Mouse (Mus musculus): ENCODE measurements around the gene Alg2. TPM values are rescaled to one million over a fixed set of nuclear protein-coding genes. Genes with fewer than 3 reads are reported as not detected.

Gene Alg2
- polyA plus RNA-seq, 1 experiment from 2014 or later, result 84.3 TPM

DNA sequence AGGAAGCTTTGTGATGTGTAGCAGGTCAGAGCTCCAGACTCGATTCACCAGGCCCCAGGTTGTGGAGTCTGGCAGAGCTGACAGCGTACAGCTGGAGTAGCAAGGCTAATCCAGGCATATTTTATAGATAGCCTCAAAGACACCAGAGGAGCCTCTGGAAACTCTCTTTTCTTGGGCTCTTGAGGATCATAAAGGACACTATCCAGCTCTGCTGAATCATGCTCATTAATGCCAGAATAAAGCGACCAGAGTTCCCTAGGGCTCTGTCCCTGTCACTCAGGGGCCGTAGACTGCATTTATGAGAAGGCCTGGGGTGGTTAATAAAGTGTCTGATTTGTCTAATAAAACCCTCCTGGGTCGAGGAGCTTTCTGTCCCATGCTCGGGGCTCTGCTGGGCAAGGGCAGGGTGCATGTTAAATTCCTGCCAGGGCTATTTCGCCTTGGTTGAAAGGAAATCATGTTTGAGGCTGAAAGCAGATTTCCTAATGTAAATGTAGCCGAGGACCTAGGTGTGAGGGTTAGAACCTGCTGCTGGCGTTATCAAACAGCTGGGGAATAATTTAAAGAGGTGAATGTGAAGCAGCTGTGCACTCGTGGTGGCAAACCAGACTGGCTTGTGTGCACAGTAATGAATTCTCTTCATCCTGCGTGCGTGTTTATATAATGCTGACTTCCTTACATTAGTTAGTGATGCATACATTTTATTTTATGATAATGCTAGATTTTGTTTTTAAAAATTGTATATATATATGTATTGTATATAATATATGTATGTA lies 18.4 kb upstream of the Alg2 start:
- H3K27ac ChIP-seq, result peak overlapping the region; percentile 30; the same call in 1 of the 2 replicates

GRCm38 (mm10) chr4:47491243-47491642 lies 17.1 kb upstream of the Alg2 start:
- H3K4me1 ChIP-seq, result peaks cover 23% of the 10 kb centered on the region
- H3K27me3 ChIP-seq (ENCODE audit: poor library complexity, severe bottlenecking), result no peaks in the 10 kb centered on the region
- no peaks in the 10 kb centered on the region for H3K9me3 ChIP-seq
- WGBS, result 90% methylated on average over 6 of the region's 6 CpGs
- no peak overlapping the region for H3K27ac ChIP-seq
- no peaks in the 10 kb centered on the region for H3K36me3 ChIP-seq (replicated peaks)
- no peak overlapping the region for H3K4me3 ChIP-seq
- no peak for DNase-seq (ENCODE audit: extremely low spot score, low spot score)

More for the DNA sequence above, 18.4 kb upstream of the Alg2 start:
- Histone ChIP-seq H3K4me1 (peaks cover 23% of the 10 kb centered on the region), H3K4me3 (no peak overlapping the region), H3K9me3 (no peaks in the 10 kb centered on the region), H3K36me3 (replicated peaks) (no peaks in the 10 kb centered on the region), H3K27me3 (ENCODE audit: poor library complexity, severe bottlenecking) (no peaks in the 10 kb centered on the region)
- 82% methylated on average over 12 of the region's 12 CpGs for WGBS
- no peak for DNase-seq (ENCODE audit: extremely low spot score, low spot score)

- H3K27me3 ChIP-seq (ENCODE audit: poor library complexity, severe bottlenecking), result no peaks in the 10 kb centered on the region
- H3K4me1 ChIP-seq, result peaks cover 5% of the 10 kb centered on the region
- peaks cover 82% of the 10 kb centered on the region for H3K36me3 ChIP-seq (replicated peaks)
- no peak overlapping the region for H3K27ac ChIP-seq
- H3K9me3 ChIP-seq, result no peaks in the 10 kb centered on the region
- no peak for DNase-seq (ENCODE audit: extremely low spot score, low spot score)
- WGBS, result 93% methylated on average over 9 of the region's 9 CpGs
- no peak overlapping the region for H3K4me3 ChIP-seq
These were observed 6.4 kb upstream of the Alg2 start for GRCm38 (mm10) chr4:47480576-47480975.

DNA sequence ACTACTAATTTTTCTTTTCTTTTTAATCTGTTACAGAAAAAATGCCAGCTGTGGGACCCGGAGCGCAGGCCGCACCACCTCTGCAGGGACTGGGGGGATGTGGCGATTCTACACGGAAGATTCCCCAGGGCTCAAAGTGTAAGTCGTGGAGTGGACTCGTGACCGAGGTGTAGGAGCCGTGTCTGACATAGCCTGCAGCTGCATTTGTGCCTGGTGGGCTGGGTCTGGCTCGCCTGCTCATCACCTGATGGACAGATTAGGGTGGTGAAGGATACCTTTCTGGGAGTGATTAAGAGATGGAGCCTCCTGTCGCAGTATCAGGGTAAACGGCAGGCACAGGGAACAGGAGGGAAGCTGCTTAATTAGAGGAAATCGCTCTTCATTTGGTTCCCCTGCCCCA lies 6.0 kb upstream of the Alg2 start:
- DNase-seq (ENCODE audit: extremely low spot score, low spot score), result no peak
- H3K36me3 ChIP-seq (replicated peaks), result peaks cover 82% of the 10 kb centered on the region

DNA sequence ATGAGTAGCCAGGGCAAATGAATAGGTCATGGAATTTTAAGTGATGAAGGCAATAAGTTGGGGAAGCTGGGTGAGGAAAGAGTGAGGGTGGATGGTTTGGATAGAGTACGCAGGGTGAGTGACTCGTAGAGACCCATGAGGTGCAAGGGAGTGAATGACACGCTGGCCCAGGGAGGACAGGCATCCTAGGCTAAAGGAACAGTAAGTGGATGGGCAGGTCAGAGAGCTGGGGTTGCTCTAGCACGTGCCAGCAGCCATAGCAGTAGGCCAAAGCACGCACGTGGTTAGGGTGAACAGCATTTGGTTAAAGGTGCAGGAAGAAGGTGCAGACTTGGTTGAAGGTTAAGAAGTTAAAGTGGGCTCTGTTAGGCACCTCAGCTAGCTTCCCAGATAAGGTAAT lies 3.4 kb upstream of the Alg2 start:
- H3K36me3 ChIP-seq (replicated peaks), result peaks cover 66% of the 10 kb centered on the region
- WGBS, result 94% methylated on average over 6 of the region's 6 CpGs
- DNase-seq (ENCODE audit: extremely low spot score, low spot score), result no peak
- H3K9me3 ChIP-seq, result no peaks in the 10 kb centered on the region
- H3K27ac ChIP-seq, result no peak overlapping the region
- peaks cover 21% of the 10 kb centered on the region for H3K4me1 ChIP-seq
- no peaks in the 10 kb centered on the region for H3K27me3 ChIP-seq (ENCODE audit: poor library complexity, severe bottlenecking)
- no peak overlapping the region for H3K4me3 ChIP-seq

More for the DNA sequence above, 6.0 kb upstream of the Alg2 start:
- Histone ChIP-seq H3K27ac (no peak overlapping the region), H3K9me3 (no peaks in the 10 kb centered on the region), H3K4me3 (no peak overlapping the region), H3K27me3 (ENCODE audit: poor library complexity, severe bottlenecking) (no peaks in the 10 kb centered on the region), H3K4me1 (peaks cover 10% of the 10 kb centered on the region)
- 94% methylated on average over 13 of the region's 13 CpGs for WGBS

DNA sequence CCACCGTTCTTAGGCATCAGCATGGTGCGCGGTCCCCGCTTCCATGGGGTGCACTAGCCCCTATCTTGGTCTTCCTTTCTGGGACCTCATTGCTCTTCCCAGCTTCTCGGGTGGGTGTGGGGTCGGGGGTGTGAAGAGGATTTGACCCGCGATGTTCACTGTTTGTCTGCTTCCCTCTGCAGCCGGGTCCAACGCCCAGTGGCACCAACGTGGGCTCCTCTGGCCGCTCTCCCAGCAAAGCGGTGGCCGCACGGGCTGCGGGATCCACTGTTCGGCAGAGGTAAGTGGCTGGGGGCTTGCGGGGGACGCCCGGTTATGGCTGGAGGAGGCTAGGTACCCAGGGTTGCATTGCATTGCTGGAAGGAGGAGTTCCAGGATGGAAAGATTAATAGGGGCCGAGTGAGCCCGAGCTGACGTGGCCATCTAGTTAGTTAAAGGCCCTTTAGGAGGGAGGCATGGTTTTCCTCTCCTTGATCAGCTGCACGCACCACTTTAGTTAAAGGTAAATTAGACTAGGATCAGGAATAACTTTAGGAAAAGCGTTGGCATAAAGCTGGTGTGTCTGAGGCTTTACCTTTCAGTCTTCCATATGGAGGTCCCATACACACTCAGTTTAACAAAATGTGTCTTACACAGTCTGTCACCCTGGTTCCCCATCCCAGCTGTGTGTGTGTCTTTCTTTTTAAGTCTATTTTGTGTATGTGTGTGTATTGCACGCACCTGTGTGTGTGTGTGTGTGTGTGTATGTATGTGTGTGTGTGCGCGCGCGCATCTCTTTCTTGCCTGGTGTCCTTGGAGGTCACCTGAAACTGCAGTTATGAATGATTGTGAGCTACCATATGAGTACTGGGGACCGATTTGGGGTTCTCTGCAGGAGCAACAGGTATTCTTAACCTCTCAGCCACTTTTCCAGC lies 854 bp upstream of the Alg2 start:
- Histone ChIP-seq H3K27me3 (ENCODE audit: poor library complexity, severe bottlenecking) (no peaks in the 10 kb centered on the region), H3K9me3 (no peaks in the 10 kb centered on the region), H3K27ac (peak overlapping the region; percentile 93), H3K36me3 (replicated peaks) (peaks cover 66% of the 10 kb centered on the region), H3K4me3 (peak overlapping the region; percentile 76), H3K4me1 (peaks cover 24% of the 10 kb centered on the region)
- no peak for DNase-seq (ENCODE audit: extremely low spot score, low spot score)
- 14% methylated on average over 31 of the region's 31 CpGs for WGBS

DNA sequence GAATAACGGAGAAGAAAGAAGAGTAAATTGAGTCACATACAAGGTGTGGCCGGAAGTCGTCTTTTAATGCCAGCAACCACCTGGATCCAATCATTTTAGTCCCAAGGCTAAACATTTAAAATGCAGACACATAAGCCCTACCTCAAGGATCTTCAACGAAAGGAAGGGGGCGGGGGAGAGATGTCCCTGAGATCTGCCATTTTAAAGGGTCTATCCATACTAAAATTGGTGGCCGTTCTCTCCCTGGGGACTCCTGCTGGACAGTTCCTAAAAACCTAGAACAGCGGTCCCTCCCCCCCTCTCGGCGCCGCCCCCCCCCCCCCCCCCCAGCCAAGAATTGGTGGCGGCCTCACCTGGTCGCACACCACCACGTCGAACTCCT lies 556 bp downstream of the Alg2 start:
- peaks cover 68% of the 10 kb centered on the region for H3K36me3 ChIP-seq (replicated peaks)

DNA sequence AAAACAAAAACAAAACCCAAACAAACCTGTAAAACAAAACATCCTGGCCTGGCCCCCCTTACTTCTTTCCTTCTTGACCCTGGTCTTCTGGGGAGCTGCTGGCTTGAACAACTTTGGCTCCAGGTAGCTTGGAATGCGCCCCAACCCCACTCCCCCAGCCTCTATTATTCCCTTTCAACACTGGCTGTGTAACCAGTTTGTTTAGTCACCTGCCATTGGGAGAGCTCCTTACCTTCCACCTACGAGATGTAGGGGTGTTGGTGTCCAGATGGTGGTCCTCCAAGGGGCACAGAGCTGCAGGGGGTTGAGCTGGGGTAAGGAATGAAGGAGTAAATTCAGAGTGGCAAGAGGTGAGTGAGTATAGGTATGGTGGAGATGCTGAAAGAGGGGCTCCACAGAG lies 6.9 kb downstream of the Alg2 start:
- Histone ChIP-seq H3K4me1 (no peaks in the 10 kb centered on the region), H3K27me3 (ENCODE audit: poor library complexity, severe bottlenecking) (no peaks in the 10 kb centered on the region), H3K4me3 (no peak overlapping the region), H3K9me3 (peaks cover 12% of the 10 kb centered on the region; the same call in 1 of the 2 replicates), H3K36me3 (replicated peaks) (peaks cover 72% of the 10 kb centered on the region), H3K27ac (no peak overlapping the region)
- 87% methylated on average over 2 of the region's 2 CpGs for WGBS
- no peak for DNase-seq (ENCODE audit: extremely low spot score, low spot score)

More for the DNA sequence above, 556 bp downstream of the Alg2 start:
- no peak for DNase-seq (ENCODE audit: extremely low spot score, low spot score)
- H3K27ac ChIP-seq, result peak overlapping the region; percentile 93
- no peaks in the 10 kb centered on the region for H3K27me3 ChIP-seq (ENCODE audit: poor library complexity, severe bottlenecking)
- peak overlapping the region; percentile 76 for H3K4me3 ChIP-seq
- 4% methylated on average over 10 of the region's 14 CpGs for WGBS
- peaks cover 24% of the 10 kb centered on the region for H3K4me1 ChIP-seq
- peaks cover 3% of the 10 kb centered on the region; the same call in 1 of the 2 replicates for H3K9me3 ChIP-seq

GRCm38 (mm10) chr4:47449586-47450522 lies 24.3 kb downstream of the Alg2 start:
- H3K36me3 ChIP-seq (replicated peaks), result no peaks in the 10 kb centered on the region
- H3K4me3 ChIP-seq, result no peak overlapping the region
- H3K27me3 ChIP-seq (ENCODE audit: poor library complexity, severe bottlenecking), result no peaks in the 10 kb centered on the region
- H3K9me3 ChIP-seq, result no peaks in the 10 kb centered on the region
- 23% methylated on average over 18 of the region's 18 CpGs for WGBS
- DNase-seq (ENCODE audit: extremely low spot score, low spot score), result no peak
- no peak overlapping the region for H3K27ac ChIP-seq
- H3K4me1 ChIP-seq, result peaks cover 7% of the 10 kb centered on the region

DNA sequence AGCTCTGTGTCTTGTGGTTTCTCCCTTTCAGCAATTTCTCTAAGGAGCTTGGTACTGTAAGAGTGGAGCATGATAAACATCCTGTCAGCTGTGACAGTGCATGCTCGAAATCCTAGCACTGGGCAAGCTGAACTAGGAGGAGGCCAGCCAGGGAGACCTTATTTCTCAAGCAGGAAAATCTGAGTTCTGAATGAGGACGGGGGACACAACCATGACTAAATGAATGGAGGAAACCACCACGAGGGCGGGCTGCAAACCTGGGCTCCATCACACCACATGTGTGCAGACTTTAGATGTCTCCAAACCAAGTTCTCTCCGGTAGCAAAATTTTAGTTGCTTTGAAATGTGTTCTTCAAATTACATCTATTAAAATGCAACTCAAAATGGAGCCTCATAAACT lies 25.0 kb downstream of the Alg2 start:
- Histone ChIP-seq H3K27ac (no peak overlapping the region), H3K4me3 (no peak overlapping the region), H3K27me3 (ENCODE audit: poor library complexity, severe bottlenecking) (no peaks in the 10 kb centered on the region), H3K36me3 (replicated peaks) (no peaks in the 10 kb centered on the region), H3K9me3 (no peaks in the 10 kb centered on the region), H3K4me1 (peaks cover 7% of the 10 kb centered on the region)
- 56% methylated on average over 5 of the region's 5 CpGs for WGBS
- no peak for DNase-seq (ENCODE audit: extremely low spot score, low spot score)

- Histone ChIP-seq H3K27ac (no peak overlapping the region), H3K27me3 (ENCODE audit: poor library complexity, severe bottlenecking) (no peaks in the 10 kb centered on the region), H3K36me3 (replicated peaks) (no peaks in the 10 kb centered on the region), H3K4me1 (peaks cover 7% of the 10 kb centered on the region), H3K9me3 (no peaks in the 10 kb centered on the region), H3K4me3 (no peak overlapping the region)
- 89% methylated on average over 3 of the region's 3 CpGs for WGBS
- DNase-seq (ENCODE audit: extremely low spot score, low spot score), result no peak
These were observed 25.6 kb downstream of the Alg2 start for GRCm38 (mm10) chr4:47448526-47448925.

- peaks cover 14% of the 10 kb centered on the region for H3K4me1 ChIP-seq
- H3K4me3 ChIP-seq, result no peak overlapping the region
- no peaks in the 10 kb centered on the region for H3K36me3 ChIP-seq (replicated peaks)
- H3K27me3 ChIP-seq (ENCODE audit: poor library complexity, severe bottlenecking), result peaks cover 29% of the 10 kb centered on the region
- WGBS, result 91% methylated on average over 11 of the region's 11 CpGs
- no peak for DNase-seq (ENCODE audit: extremely low spot score, low spot score)
- H3K9me3 ChIP-seq, result no peaks in the 10 kb centered on the region
- H3K27ac ChIP-seq, result no peak overlapping the region
These were observed 33.2 kb downstream of the Alg2 start for GRCm38 (mm10) chr4:47440951-47441350.
